Mouse (Mus musculus) Patski (cell line): ENCODE measurements around the gene Ino80. TPM values are rescaled to one million over a fixed set of nuclear protein-coding genes. Genes with fewer than 3 reads are reported as not detected.

ENCODE experiments used
- ATAC-seq: fragments of 100-300 bp; one replicate; pipeline ENCODE4 v1.8.0; 2021
- CTCF ChIA-PET: fragments of 350-600 bp; sonication (Branson Sonifier 250); formaldehyde crosslinking; loops from one replicate; lab custom pipeline; 2022; ENCODE audit warnings: inconsistent platforms; lab: Charles Lee
- POLR2A ChIA-PET: fragments of 350-600 bp; sonication (Branson Sonifier 250); formaldehyde crosslinking; loops from one replicate; lab custom pipeline; 2022; ENCODE audit warnings: antibody characterized with exemption, inconsistent platforms; lab: Charles Lee
- DNase-seq: peaks from one replicate; pipeline ENCODE4 v3.0.0-alpha.2; 2011; ENCODE audit warnings: low read depth, low spot score
- H3K27me3 ChIP-seq: fragments of 371-371 bp; one replicate; pipeline ENCODE4 v1.5.1; 2021
- CTCF ChIP-seq: fragments of 100-300 bp; IDR thresholded peaks from one replicate; pipeline ENCODE4 v1.5.1; 2021
- in situ Hi-C: fragments of 300-500 bp; cut with MboI; formaldehyde crosslinking; loops from 3 replicates; pipeline ENCODE4 v1.11.1; 2018; ENCODE audit warnings: low pct_unique_long_range_greater_than_20kb, mixed read lengths
- polyA plus RNA-seq: library from polyadenylated mRNA; unstranded; gene quantifications from one replicate; pipeline ENCODE4 v1.2.3, GENCODE M21; 2021

The Ino80 gene
- polyA plus RNA-seq, 1 experiment from 2014 or later: 17.7 TPM

DNA sequence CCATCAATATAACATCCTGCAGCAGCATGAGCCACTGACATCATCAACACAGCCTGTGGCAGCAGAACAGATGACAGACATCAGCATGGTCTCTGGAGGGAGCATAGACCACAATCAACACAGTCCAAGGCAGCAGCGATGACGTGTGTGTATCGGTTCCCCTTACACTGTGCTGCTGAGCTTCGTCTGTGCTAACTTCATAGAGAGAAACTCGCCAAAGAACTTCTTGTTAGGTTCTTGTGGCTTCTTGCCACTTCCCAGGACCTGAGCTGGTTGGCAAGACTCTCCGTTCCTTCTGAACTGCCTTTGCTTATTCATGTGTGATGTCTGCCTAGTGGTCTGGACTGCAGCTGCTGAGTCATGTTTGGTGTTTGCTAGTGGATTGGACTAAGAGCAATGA is 119.2 kb downstream of the Ino80 start:
- no peak for DNase-seq
- no peaks in the 10 kb centered on the region for H3K27me3 ChIP-seq
- in situ Hi-C loops: no loop called here
- TF ChIP-seq CTCF: no peak
- ATAC-seq: no peak
- ChIA-PET POLR2A (interaction anchor here (0.5 kb wide), 2 partner anchors 64 to 739 kb away, joined by 3 to 4 read pairs; no protein-coding TSS in a partner anchor), CTCF (interaction anchor here (0.8 kb wide), 1 partner anchor 55 kb away, joined by 3 read pairs; no protein-coding TSS in a partner anchor)

DNA sequence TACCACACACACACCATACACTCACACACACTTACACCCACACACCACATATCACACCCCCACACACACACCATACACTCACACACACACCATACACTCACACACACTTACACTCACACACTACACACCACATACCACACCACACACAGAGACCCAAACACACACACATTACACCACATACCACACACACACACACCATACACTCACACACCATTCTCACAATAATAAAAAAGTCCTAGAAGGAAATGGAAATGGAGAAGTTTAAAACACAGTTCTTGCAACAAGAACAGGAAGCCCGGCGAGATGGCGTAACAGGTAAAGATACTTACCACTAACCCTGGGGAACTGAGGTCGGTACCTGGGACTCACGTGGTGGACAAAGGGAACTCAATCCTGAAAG is 120.7 kb downstream of the Ino80 start:
- ATAC-seq (no peak), DNase-seq (no peak)
- ChIA-PET CTCF (no interaction called here), POLR2A (interaction anchor here (0.6 kb wide), 1 partner anchor 15 kb away, joined by 3 read pairs; no protein-coding TSS in a partner anchor)
- TF ChIP-seq CTCF: no peak
- H3K27me3 ChIP-seq: no peaks in the 10 kb centered on the region
- in situ Hi-C loops: no loop called here

DNA sequence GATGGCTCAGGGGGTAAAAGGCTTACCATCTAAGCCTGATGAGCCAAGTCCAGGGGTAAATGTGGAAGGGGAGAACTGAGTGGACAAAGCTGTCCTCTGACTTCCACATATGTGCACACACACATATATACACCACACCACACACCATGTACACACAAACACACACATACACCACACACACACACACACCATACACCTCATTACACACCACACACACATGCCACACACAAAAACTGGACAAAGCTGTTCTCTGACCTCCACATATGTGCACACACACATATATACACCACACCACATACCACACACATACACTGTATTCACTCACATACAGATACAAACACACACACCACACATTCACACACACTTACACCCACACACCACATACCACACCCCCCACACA is 121.2 kb downstream of the Ino80 start:
- POLR2A ChIA-PET: interaction anchor here (0.6 kb wide), 1 partner anchor 15 kb away, joined by 3 read pairs; no protein-coding TSS in a partner anchor
- DNase-seq (no peak), ATAC-seq (no peak)
- no peaks in the 10 kb centered on the region for H3K27me3 ChIP-seq
- in situ Hi-C loops: no loop called here
- TF ChIP-seq CTCF: no peak
- CTCF ChIA-PET: interaction anchor here (1.0 kb wide), 1 partner anchor 8 kb away, joined by 3 read pairs; no protein-coding TSS in a partner anchor

DNA sequence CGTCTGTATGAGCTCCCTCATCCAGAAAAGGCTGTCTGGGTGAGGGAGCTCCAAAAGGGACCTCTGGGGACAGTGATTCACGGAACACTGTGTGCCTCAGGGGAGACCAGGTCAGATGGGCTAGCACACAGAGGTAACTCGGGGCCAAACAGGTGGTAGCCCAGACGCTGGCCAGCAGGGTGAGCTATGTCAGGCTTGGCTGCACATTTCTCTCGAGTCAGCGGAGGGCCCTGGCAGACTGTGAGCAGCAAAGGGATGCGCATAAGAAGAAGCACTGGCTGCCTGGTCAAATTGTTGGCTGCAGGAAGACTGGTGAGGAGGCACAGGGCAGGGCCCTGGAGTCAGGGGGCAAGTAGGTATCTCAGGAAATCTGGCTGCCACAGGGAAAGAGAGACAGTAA is 121.8 kb downstream of the Ino80 start:
- in situ Hi-C loops: no loop called here
- H3K27me3 ChIP-seq: no peaks in the 10 kb centered on the region
- ATAC-seq (no peak), DNase-seq (no peak)
- ChIA-PET CTCF (interaction anchor here (1.0 kb wide), 2 partner anchors 9 to 46 kb away, joined by 3 read pairs; no protein-coding TSS in a partner anchor), POLR2A (no interaction called here)
- TF ChIP-seq CTCF: no peak

DNA sequence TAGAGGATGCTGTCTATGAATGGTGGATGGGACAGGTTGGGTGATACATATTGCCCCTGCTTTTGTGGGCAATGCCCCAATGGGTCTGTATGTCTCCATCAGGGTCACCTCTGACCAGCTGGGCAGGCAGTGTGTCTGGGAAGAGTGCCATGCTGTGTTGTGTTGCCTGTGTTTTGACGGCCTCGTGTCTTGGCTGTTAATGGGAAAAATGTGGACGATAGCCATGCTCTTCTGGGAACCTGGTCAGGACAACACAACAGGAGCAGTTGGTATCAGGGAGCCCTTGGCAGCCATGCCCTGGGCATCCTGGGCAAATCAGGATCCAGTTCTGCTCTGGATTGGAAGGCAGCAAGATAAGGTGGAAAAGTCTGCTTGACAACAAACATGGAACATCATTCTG is 122.4 kb downstream of the Ino80 start:
- ATAC-seq: no peak
- CTCF ChIA-PET: interaction anchor here (1.0 kb wide), 2 partner anchors 10 to 46 kb away, joined by 3 read pairs; no protein-coding TSS in a partner anchor
- no peaks in the 10 kb centered on the region for H3K27me3 ChIP-seq
- no peak for DNase-seq
- in situ Hi-C loops: no loop called here
- TF ChIP-seq CTCF: no peak
- POLR2A ChIA-PET: no interaction called here

DNA sequence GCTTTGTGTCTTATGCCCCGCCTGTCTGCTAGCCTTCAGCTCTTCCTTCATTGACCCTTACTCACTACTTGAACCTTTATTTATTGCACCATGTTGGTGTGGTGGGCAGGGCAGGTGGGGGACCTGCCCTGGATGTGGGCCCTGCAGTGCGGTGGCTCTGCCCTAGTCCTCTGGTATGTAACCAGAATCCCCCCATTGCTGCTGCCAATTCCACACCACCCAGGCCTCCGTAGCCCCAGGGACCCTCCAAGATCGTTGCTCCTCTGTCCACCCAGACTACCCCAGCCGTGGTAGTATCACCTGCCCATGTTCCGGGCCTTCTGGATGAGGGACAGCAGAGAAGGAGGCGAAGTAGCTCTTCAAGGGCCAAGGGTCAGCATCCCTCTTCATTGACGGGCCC is 123.8 kb downstream of the Ino80 start:
- POLR2A ChIA-PET: no interaction called here

DNA sequence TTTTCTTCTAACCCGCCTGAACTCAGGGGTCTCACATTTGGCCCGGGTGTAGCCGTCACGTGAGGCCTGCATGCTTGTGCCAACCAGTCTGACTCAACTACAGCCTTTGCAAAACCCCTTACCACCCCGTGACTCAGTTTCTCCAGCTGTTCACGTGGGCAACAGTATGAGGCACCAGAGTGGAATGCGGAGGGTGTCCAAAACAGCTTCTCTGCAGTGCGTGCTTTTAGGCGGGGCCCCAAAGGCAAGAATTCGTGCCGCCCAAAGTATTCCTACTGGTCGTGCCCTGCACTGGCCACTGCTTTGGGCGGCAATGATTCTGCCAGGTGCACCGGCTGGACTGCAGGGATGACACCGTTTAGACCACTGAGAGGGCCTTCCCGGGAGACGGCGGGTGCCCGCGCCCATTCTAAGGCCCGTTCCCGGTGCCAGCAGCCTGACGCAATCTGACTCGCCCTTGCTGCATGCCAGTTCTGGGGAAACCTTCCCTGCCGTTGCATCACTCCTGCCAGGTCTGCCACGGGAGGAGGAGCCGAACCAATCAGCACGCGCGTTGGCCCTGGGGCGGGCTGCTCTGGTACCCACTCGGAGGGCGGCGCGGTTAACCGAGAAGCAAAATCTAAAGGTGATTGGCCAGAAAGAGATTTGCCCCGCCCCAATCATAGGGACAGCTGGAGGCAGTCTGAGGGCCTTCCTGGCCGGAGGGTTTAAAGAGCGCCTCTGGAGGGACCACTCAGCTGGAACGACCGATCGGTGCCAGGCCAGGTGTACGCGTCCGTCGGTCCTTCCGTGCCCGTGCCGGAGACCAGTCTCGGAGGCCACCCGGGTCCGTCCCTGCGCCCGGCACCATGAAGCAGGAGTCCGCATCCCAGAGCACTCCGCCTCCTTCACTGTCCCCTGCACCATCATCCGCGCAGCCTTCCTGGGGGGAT is 126.7 kb downstream of the Ino80 start, which contains the start of gene Chac1:
Gene Chac1, plus strand, starts transcription at position 675 of the 932 bp plus-strand sequence.
- ATAC-seq: peak; percentile 83
- ChIA-PET POLR2A (interaction anchor here (0.9 to 1.2 kb wide), 3 partner anchors 10 to 75 kb away, joined by 3 read pairs; no protein-coding TSS in a partner anchor), CTCF (interaction anchor here (1.2 to 1.3 kb wide), 3 partner anchors 12 to 16 kb away, joined by 3 to 5 read pairs (median 4); no protein-coding TSS in a partner anchor)
- no peaks in the 10 kb centered on the region for H3K27me3 ChIP-seq
- no peak for TF ChIP-seq CTCF
- DNase-seq: peak; percentile 80
- in situ Hi-C loops: no loop called here

More for the DNA sequence above, 123.8 kb downstream of the Ino80 start:
- TF ChIP-seq CTCF: no peak
- in situ Hi-C loops: no loop called here
- CTCF ChIA-PET: interaction anchor here (0.7 kb wide), 1 partner anchor 15 kb away, joined by 3 read pairs; no protein-coding TSS in a partner anchor
- DNase-seq (no peak), ATAC-seq (no peak)
- no peaks in the 10 kb centered on the region for H3K27me3 ChIP-seq

DNA sequence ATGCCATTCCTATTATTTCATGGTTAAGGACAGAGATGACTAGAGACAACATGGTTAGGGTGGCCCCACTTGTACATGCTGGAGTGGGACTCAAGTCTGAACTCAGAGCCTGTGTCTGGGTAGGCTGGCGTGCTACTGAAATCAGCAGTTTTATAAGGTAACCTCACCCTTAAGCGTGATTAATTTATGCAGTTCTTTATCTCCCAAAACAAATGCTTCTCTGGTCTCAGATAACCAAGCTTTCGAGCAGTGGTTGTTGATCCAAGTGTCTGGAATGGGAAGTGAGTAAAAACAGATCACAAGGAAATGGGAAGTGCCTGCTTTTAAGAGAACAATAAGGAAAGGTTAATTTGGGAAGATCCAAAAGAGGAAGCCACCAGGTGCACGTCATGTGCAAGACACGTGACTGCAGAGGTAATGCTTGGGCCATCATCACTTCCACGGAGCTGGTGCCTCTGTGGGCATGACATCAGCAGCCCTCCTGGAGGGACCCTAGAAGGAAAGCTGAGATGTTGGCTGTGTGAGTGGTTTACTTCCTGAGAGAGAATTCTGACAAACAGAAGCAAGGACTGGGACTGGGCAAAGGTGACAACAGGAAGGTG is 132.8 kb downstream of the Ino80 start:
- H3K27me3 ChIP-seq: no peaks in the 10 kb centered on the region
- CTCF ChIA-PET: interaction anchor here (1.1 kb wide), 1 partner anchor 43 kb away, joined by 3 read pairs; no protein-coding TSS in a partner anchor
- no peak for ATAC-seq
- TF ChIP-seq CTCF: no peak
- in situ Hi-C loops: loop anchor here (5.0 kb wide), 1 partner anchor 73 kb away; no protein-coding TSS in a partner anchor
- POLR2A ChIA-PET: no interaction called here
- DNase-seq: no peak

DNA sequence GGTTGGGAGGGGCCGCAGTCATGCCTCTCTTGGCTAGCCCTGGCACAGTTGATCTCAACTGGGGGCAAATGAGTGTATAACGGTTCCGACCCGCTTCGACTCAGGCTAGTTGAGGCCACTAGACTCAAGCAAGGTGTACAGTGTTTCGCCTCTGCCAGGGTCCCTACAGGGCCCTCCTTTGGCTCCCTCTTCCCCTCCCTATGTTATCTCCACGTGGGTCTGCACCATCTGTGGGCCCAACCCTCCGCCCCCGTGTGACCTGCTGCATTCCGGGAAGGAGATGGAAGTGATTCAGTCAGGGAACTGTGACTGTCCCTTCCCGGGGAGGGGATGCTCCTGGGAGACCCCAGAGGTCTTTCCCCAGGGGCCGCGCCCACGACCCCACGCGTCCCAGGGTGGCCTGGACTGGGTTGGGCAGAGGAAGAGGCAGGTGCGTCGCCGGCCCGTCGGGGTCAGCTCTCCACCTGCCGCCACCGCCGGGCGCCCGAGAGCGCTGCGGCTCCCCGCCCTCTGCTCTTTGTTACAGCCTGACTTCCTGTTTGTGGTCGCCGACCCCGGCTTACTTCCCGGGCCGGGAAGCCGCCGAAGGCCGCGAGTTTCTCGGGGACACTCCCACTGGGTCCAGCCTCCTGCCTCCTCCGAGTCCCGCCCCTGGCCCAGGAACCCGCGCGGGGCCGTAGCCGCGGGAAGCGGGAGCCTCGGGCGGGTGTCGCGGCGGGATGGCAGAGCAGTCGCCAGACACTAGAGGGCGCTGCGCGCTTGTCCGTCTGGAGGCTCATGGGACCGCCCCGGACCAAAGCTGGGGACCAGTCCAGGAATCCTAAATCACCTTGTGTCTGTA is 139.8 kb downstream of the Ino80 start:
- no peaks in the 10 kb centered on the region for H3K27me3 ChIP-seq
- CTCF ChIA-PET: interaction anchor here (0.7 to 2.4 kb wide), 15 partner anchors 9 to 107 kb away, joined by 3 to 23 read pairs (median 4); partner anchors contain the start of gene Vps18
- POLR2A ChIA-PET: no interaction called here
- in situ Hi-C loops: no loop called here
- peak; percentile 86 for ATAC-seq
- DNase-seq: no peak
- TF ChIP-seq CTCF: no peak
